Mouse (Mus musculus) cerebellum, adult 2 months (tissue): ENCODE results near the gene Epn1.
"Not testable (repeated sequence)": the region's sequence is repeated elsewhere in the genome, so short reads cannot be mapped to it uniquely, and the experiment has no call there.

Experiments used
- CTCF ChIP-seq: fragments of 200-500 bp; IDR thresholded peaks from 2 replicates; pipeline ENCODE4 v1.5.1; 2011; ENCODE audit warnings: low read depth, mild to moderate bottlenecking, control low read depth, low read length, moderate library complexity, borderline replicate concordance; ENCODE audit not compliant: insufficient read depth
- POLR2A ChIP-seq: fragments of 200-500 bp; IDR thresholded peaks from 2 replicates; pipeline ENCODE4 v1.6.1; 2011; ENCODE audit warnings: low read length, control low read depth, borderline replicate concordance; ENCODE audit not compliant: insufficient read depth

DNA sequence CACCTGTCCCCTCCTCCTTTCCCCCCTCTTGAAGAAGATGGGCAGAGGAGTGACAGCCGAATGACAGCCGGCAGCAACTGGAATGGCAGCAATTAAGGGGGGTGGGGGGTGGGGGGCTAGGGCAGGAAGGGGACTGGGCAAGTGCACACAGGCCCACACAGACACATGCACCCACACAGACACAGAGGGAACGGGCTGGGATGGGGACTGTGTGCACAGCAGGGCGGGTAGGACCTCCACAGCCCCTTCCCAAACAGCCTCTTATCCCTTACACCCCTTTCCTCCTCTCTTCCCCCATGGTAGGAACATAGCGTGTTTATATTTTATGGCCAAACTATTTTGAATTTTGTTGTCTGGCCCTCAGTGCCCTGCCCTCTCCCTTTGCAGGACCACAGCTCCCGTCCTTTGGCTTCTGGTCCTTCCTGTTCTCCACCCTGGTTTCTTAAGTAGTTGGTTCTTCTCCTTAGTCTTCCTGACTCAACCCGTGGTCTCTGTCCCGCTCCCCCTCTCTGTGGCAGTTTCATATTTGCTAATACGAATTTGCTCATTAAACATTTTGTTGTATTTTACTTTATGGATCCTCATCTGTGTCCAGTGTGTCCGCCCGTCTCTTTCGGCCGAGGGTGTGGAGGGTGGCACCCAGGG, 548 bp upstream of the Epn1 start:
- not testable (repeated sequence) for TF ChIP-seq CTCF, POLR2A
